Mouse (Mus musculus): ENCODE measurements at regions not wholly inside any gene's neighbourhood (a gene's known extent, or its start where the extent isn't known, plus 50 kb on each side); places are given as distances from the start of the nearest gene placed in this dataset.

DNA sequence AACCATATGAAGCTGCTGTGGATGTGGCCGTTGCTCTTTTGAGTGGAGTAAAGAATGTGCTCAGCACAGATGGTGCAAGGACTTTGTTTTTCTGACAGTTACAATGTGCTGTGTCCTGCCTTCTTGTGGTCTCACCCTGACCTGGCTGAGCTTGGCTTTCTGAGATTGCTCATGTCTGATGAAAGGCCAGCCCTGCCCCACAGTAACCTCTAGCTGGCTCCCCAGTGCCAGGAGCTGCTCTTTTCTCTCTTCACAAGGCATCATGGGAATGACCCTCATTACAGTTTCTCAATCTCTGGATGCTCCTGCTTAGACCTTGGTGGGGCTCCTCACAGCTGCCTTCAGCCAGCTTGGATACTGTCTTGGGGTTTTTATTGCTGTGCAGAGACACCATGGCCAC, 204.9 kb downstream of the Plxna1 start:
- TF ChIP-seq CTCF (IDR thresholded peaks at IDR 0.05; ENCODE audit: insufficient read depth, low read length) (no peak), POLR2A (IDR thresholded peaks at IDR 0.05; ENCODE audit: borderline replicate concordance, extremely low read depth, low read depth, low read length) (no peak)
